Comparison of ENCODE assay signal across 14 mouse cellular contexts in the genomic region with DNA sequence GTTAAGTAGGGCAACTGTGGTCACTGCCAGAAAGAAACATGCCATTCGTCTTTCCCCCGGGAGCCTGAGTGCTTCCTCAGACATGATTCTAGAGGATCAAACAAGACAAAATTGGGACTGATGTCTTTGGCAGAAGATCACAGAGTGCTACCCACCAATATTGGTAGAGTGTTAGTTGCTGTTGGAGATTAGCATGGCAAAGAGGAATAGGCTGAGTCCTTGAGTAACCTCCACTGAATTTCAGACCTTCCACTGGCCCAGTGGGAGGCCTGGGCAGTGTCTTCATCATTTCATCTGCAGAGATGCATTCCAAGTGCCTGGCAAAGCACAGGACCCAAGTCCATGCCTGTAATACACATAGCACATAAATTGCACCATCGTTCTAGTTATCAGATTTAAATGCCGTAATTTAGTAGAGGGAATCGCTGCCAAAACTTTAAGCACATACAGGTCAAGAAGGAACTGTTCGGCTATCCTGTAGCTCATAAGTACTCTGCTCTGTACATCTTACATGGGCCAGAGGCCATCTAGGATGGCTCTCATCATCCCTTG.
"Had no signal": no experiment of that assay in that cellular context is flagged by ENCODE, and none has a peak within 500 bp of the region (broad histone marks: within the 10 kb centered on the region; RNA-seq: fewer than 3 reads in every experiment).

No protein-coding gene starts in this region.

- H3K27ac ChIP-seq: layer of hippocampus, adult 2 months; liver, embryonic 13.5 days; midbrain, embryonic 10.5 days; midbrain, embryonic 13.5 days; neural tube, embryonic 13.5 days had no signal

- H3K9ac ChIP-seq: liver, embryonic 13.5 days; midbrain, embryonic 13.5 days; neural tube, embryonic 13.5 days had no signal

- DNase-seq: kidney, postnatal 25 days; layer of hippocampus, adult 9-11 months; liver, embryonic 13.5 days; lung, adult 2 months; lung, postnatal 36 days; thymus, adult 18-20 months; thymus, postnatal 36 days had no signal

- ATAC-seq: midbrain, embryonic 13.5 days; midbrain, embryonic 16.5 days had no signal

- H3K4me3 ChIP-seq: layer of hippocampus, adult 2 months; liver, embryonic 13.5 days; megakaryocyte, embryonic 14.5 days; midbrain, embryonic 10.5 days; midbrain, embryonic 13.5 days; myocyte; neural tube, embryonic 13.5 days had no signal

- H3K9me3 ChIP-seq: liver, embryonic 13.5 days; megakaryocyte, embryonic 14.5 days; midbrain, embryonic 10.5 days; midbrain, embryonic 13.5 days; neural tube, embryonic 13.5 days had no signal

- H3K4me2 ChIP-seq: liver, embryonic 13.5 days; midbrain, embryonic 13.5 days; neural tube, embryonic 13.5 days had no signal

- H3K27me3 ChIP-seq: megakaryocyte, embryonic 14.5 days had no signal

- H3K4me1 ChIP-seq: liver, embryonic 13.5 days; megakaryocyte, embryonic 14.5 days had no signal

- H3K36me3 ChIP-seq: liver, embryonic 13.5 days; midbrain, embryonic 10.5 days; midbrain, embryonic 13.5 days; neural tube, embryonic 13.5 days had no signal
